Mouse (Mus musculus) heart, postnatal 0 days (tissue): ENCODE results near the gene Elovl6.

ENCODE experiments used
- CTCF ChIP-seq: IDR thresholded peaks from 2 replicates; pipeline ENCODE4 v1.5.1; 2016; ENCODE audit warnings: antibody characterized with exemption, control low read depth, low read depth
- EP300 ChIP-seq: IDR thresholded peaks from 2 replicates; pipeline ENCODE4 v1.6.1; 2016; ENCODE audit warnings: antibody characterized with exemption, low read depth

DNA sequence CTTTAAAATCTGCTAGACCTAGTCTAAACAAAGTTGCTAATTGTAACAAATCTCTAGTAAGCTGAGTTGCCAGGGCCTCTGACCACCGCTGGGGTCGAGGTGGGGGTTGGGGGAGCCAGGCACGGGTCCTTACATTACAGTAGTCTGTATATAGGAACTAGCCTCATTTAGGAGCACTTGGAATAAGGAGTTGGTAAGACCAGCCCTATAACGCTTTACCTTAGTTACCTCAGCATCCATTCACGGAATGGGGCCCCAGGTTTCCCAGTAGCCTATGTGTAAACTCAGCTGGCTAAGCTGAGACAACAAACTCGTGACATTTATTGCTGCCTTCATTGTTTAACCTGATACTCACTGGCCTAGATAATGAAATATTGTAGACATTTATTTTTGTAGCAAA is 3.3 kb downstream of the Elovl6 start:
- TF ChIP-seq CTCF: no peak
- TF ChIP-seq EP300: no peak
